Mouse (Mus musculus) intestine, embryonic 14.5 days (tissue): Measurements from ENCODE around the gene Rnf208. TPM values are rescaled to one million over a fixed set of nuclear protein-coding genes. Genes with fewer than 3 reads are reported as not detected.

Source experiments
- ATAC-seq: fragments of 200-750 bp; cut with Nextera tagmentation; replicated peaks from 2 replicates; pipeline ENCODE4 v1.8.0; 2017; ENCODE audit warnings: low read depth, moderate number of reproducible peaks, moderate TSS enrichment, moderate library complexity; ENCODE audit not compliant: low FRiP score, low TSS enrichment
- DNase-seq: peaks from one replicate; pipeline ENCODE4 v3.0.0-alpha.2; 2018; ENCODE audit warnings: low spot score
- H3K27ac ChIP-seq: fragments of 300-500 bp; sonication (generic); 2 replicates; pipeline ENCODE4 v1.5.1; 2014; ENCODE audit warnings: low read depth, mild to moderate bottlenecking, control low read depth
- H3K27me3 ChIP-seq: fragments of 300-500 bp; sonication (generic); replicated peaks from 2 replicates; pipeline ENCODE4 v1.6.1; 2014; ENCODE audit warnings: low read length, control low read depth; ENCODE audit not compliant: control insufficient read depth, insufficient read depth
- H3K36me3 ChIP-seq: fragments of 300-500 bp; sonication (generic); 2 replicates; pipeline ENCODE4 v1.6.1; 2014; ENCODE audit warnings: low read length, control low read depth; ENCODE audit not compliant: control insufficient read depth, insufficient read depth
- H3K4me1 ChIP-seq: fragments of 300-500 bp; sonication (generic); replicated peaks from 2 replicates; pipeline ENCODE4 v1.6.1; 2014; ENCODE audit warnings: low read length, control low read depth, mixed read lengths; ENCODE audit not compliant: control insufficient read depth, insufficient read depth
- H3K4me2 ChIP-seq: fragments of 300-500 bp; sonication (generic); 2 replicates; pipeline ENCODE4 v1.6.1; 2014; ENCODE audit warnings: low read length
- H3K4me3 ChIP-seq: fragments of 300-500 bp; sonication (generic); 2 replicates; pipeline ENCODE4 v1.5.1; 2014; ENCODE audit warnings: low read depth, low read length, control low read depth, mixed read lengths
- H3K9ac ChIP-seq: fragments of 300-500 bp; sonication (generic); 2 replicates; pipeline ENCODE4 v1.6.1; 2014; ENCODE audit warnings: mild to moderate bottlenecking, low read length
- H3K9me3 ChIP-seq: fragments of 300-500 bp; sonication (generic); 2 replicates; pipeline ENCODE4 v1.6.1; 2016; ENCODE audit warnings: low read length, control low read depth; ENCODE audit not compliant: control insufficient read depth
- WGBS: fragments of 180-500 bp; shearing (Covaris S2); extraction: QIAGEN DNeasy Blood & Tissue Kit; methylation state at CpG from one replicate; pipeline ENCODE4 v1.1.7; 2014; 5-methylcytosine and 5-hydroxymethylcytosine counted together
- polyA plus RNA-seq: library from polyadenylated mRNA; unstranded; fragments of >200 nt; fragmentation: Nextera tagmentation; extraction: Ambion mirVana; gene quantifications from 2 replicates; pipeline ENCODE4 v1.2.1, GENCODE M21; 2014

The Rnf208 gene
- polyA plus RNA-seq, 1 experiment from 2014 or later = 18.7 TPM

GRCm38 (mm10) chr2:25292054-25292544 lies 50.0 kb downstream of the Rnf208 start:
- 6% methylated on average over 42 of the region's 43 CpGs for WGBS
- no peak for DNase-seq
- ATAC-seq = 0 out of 2 replicates have a peak, but pooled peaks have one; percentile 13
- peak overlapping the region; percentile 23 for H3K4me3 ChIP-seq
- no peak overlapping the region for H3K9ac ChIP-seq
- no peaks in the 10 kb centered on the region for H3K36me3 ChIP-seq
- no peaks in the 10 kb centered on the region for H3K9me3 ChIP-seq
- H3K4me1 ChIP-seq = peaks cover 9% of the 10 kb centered on the region; the same call in 1 of the 2 replicates
- H3K4me2 ChIP-seq = peak overlapping the region; percentile 40
- H3K27me3 ChIP-seq = peaks cover 68% of the 10 kb centered on the region
- H3K27ac ChIP-seq = no peak overlapping the region

DNA sequence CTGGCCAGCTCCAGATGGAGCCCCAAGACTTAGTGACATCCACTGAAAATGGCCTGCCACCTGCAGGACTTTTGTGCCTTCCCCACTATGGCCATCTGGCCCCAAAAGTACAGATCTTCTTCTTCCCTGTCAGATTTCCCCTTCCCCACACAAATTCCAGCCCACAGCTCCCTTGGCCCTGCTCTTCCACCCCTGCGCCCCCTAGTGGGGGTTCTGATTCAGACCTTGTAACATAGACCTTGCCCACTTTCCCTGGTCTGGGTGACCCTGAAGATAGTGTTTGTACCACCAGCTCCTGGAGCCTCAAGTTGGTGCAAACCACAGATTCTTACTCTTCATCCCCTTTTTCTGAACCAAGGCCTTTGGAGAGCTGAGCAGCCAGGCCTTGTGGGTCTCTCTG lies 50.8 kb downstream of the Rnf208 start:
- peak; percentile 94 for DNase-seq
- Histone ChIP-seq H3K4me2 (no peak overlapping the region), H3K4me1 (peaks cover 9% of the 10 kb centered on the region; the same call in 1 of the 2 replicates), H3K36me3 (no peaks in the 10 kb centered on the region), H3K9ac (no peak overlapping the region), H3K27me3 (peaks cover 67% of the 10 kb centered on the region), H3K4me3 (0 out of 2 replicates have a peak overlapping the region, but pooled peaks have one; percentile 23), H3K9me3 (no peaks in the 10 kb centered on the region), H3K27ac (no peak overlapping the region)
- 0% methylated on average over 1 of the region's 1 CpGs for WGBS
- no peak for ATAC-seq

DNA sequence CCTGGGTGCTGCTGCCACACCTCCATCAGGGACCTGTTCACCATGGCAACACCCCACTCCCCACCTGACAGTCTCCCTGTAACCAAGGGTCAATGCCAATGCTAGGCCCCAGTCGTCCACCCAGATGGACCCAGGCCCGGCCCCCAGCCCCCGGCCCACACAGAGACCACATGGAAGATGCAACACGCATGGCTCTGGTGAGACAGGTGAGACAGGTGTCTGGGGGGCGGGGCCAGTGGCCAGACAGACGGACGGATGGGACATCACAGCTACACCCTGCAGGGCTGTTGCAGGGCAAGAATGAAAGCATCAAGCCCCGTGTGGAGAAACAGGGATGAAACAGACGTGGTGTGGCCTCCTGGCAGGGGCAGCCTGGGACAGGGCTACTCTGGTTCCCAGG lies 51.7 kb downstream of the Rnf208 start:
- Histone ChIP-seq H3K4me2 (no peak overlapping the region), H3K27me3 (peaks cover 59% of the 10 kb centered on the region), H3K36me3 (no peaks in the 10 kb centered on the region), H3K9ac (no peak overlapping the region), H3K27ac (no peak overlapping the region), H3K9me3 (no peaks in the 10 kb centered on the region), H3K4me3 (no peak overlapping the region), H3K4me1 (peaks cover 9% of the 10 kb centered on the region; the same call in 1 of the 2 replicates)
- ATAC-seq (no peak), DNase-seq (no peak)
- WGBS = 68% methylated on average over 9 of the region's 9 CpGs

Other genes with a start within 250 kb of the Rnf208 start
- 44.3 and 50.0 TPM in 2 replicates for gene Nsmf, start 187.9 kb upstream of the Rnf208 start, polyA plus RNA-seq
- gene Entpd8, start 162.0 kb upstream of the Rnf208 start, polyA plus RNA-seq = 6.0 and 7.3 TPM in 2 replicates
- 2.3 and 5.7 TPM in 2 replicates for gene Noxa1, start 147.1 kb upstream of the Rnf208 start, polyA plus RNA-seq
- gene Nrarp, start 61.5 kb upstream of the Rnf208 start, polyA plus RNA-seq = 8.2 and 13.2 TPM in 2 replicates
- gene Tor4a, start 45.4 kb upstream of the Rnf208 start, polyA plus RNA-seq = 14.4 and 18.1 TPM in 2 replicates
- 99.1 and 107 TPM in 2 replicates for gene Nelfb, start 30.8 kb upstream of the Rnf208 start, polyA plus RNA-seq
- gene Stpg3, start 27.6 kb upstream of the Rnf208 start, polyA plus RNA-seq = 0.18 TPM in 1 of 2 replicates, not detected in the other
- 0.51 TPM in 1 of 2 replicates, not detected in the other for gene Fam166a, start 23.5 kb upstream of the Rnf208 start, polyA plus RNA-seq
- 524 and 576 TPM in 2 replicates for gene Tubb4b, start 17.6 kb upstream of the Rnf208 start, polyA plus RNA-seq
- 0.26 and 0.38 TPM in 2 replicates for gene Slc34a3, start 7.9 kb upstream of the Rnf208 start, polyA plus RNA-seq
- gene Rnf224, start 5.5 kb upstream of the Rnf208 start, polyA plus RNA-seq = not detected in 2 replicates
- gene Cysrt1, start 197 bp downstream of the Rnf208 start, polyA plus RNA-seq = 0.30 TPM in 1 of 2 replicates, not detected in the other
- 5.0 and 5.7 TPM in 2 replicates for gene AL732309.1, start 4.6 kb downstream of the Rnf208 start, polyA plus RNA-seq
- 18.0 and 19.2 TPM in 2 replicates for gene Tmem203, start 13.2 kb downstream of the Rnf208 start, polyA plus RNA-seq
- gene Tprn, start 20.4 kb downstream of the Rnf208 start, polyA plus RNA-seq = 6.5 and 7.8 TPM in 2 replicates
- gene Ssna1, start 30.2 kb downstream of the Rnf208 start, polyA plus RNA-seq = 229 and 240 TPM in 2 replicates
- 100 and 110 TPM in 2 replicates for gene Anapc2, start 30.2 kb downstream of the Rnf208 start, polyA plus RNA-seq
- not detected in 2 replicates for gene Tmem210, start 45.9 kb downstream of the Rnf208 start, polyA plus RNA-seq
- not detected in 2 replicates for gene Lrrc26, start 47.7 kb downstream of the Rnf208 start, polyA plus RNA-seq
- gene Grin1, start 76.9 kb downstream of the Rnf208 start, polyA plus RNA-seq = 2.1 and 2.4 TPM in 2 replicates
- 66.3 and 73.3 TPM in 2 replicates for gene Man1b1, start 90.1 kb downstream of the Rnf208 start, polyA plus RNA-seq
- gene Dpp7, start 114.1 kb downstream of the Rnf208 start, polyA plus RNA-seq = 24.1 and 26.5 TPM in 2 replicates
- 36.3 and 46.0 TPM in 2 replicates for gene Uap1l1, start 123.4 kb downstream of the Rnf208 start, polyA plus RNA-seq
- 43.2 and 47.4 TPM in 2 replicates for gene Sapcd2, start 130.1 kb downstream of the Rnf208 start, polyA plus RNA-seq
- 5.9 and 7.4 TPM in 2 replicates for gene Entpd2, start 153.6 kb downstream of the Rnf208 start, polyA plus RNA-seq
- gene Npdc1, start 157.1 kb downstream of the Rnf208 start, polyA plus RNA-seq = 42.2 and 45.4 TPM in 2 replicates
- 0.15 TPM in 1 of 2 replicates, not detected in the other for gene Fut7, start 181.0 kb downstream of the Rnf208 start, polyA plus RNA-seq
- gene Abca2, start 186.4 kb downstream of the Rnf208 start, polyA plus RNA-seq = 4.8 and 4.9 TPM in 2 replicates
- gene Clic3, start 214.6 kb downstream of the Rnf208 start, polyA plus RNA-seq = 1.8 and 2.0 TPM in 2 replicates
- 25.0 and 27.4 TPM in 2 replicates for gene Paxx, start 218.8 kb downstream of the Rnf208 start, polyA plus RNA-seq
- 6.2 and 7.9 TPM in 2 replicates for gene Ptgds, start 227.8 kb downstream of the Rnf208 start, polyA plus RNA-seq